Mouse (Mus musculus): ENCODE data around the gene Baiap2l1. TPM values are rescaled to one million over a fixed set of nuclear protein-coding genes. Genes with fewer than 3 reads are reported as not detected.
"Not testable (repeated sequence)": the region's sequence is repeated elsewhere in the genome, so short reads cannot be mapped to it uniquely, and the experiment has no call there.

Gene Baiap2l1
- polyA plus RNA-seq, 1 experiment = 7.3 TPM

GRCm38 (mm10) chr5:144351185-144351584 is 6.7 kb downstream of the Baiap2l1 start:
- DNase-seq (ENCODE audit: low spot score) = no peak

- no peak for DNase-seq (ENCODE audit: low spot score)
Observed at GRCm38 (mm10) chr5:144344592-144344991, 13.3 kb downstream of the Baiap2l1 start.

- no peak for DNase-seq (ENCODE audit: low spot score)
Observed at GRCm38 (mm10) chr5:144341085-144341484, 16.8 kb downstream of the Baiap2l1 start.

DNA sequence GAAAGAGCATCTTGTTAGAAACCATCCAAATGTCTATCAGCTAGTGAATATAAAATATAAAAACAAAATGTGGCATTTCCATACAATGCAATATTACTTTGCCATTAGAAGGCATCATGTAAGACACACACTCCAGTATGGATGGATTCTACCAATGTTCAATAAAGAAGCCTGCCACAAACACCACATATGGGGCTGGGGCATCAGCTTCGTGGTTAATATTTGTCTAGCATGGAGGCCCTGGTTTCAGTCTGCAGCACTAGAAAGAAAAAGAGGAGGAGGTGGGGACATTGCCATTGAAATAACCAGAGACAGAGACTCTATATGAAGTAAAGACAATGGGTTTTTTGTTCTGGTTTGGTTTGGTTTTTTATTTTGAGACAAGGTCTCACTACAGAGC is 19.1 kb downstream of the Baiap2l1 start:
- no peak for DNase-seq (ENCODE audit: low spot score)

GRCm38 (mm10) chr5:144335357-144335756 is 22.6 kb downstream of the Baiap2l1 start:
- DNase-seq (ENCODE audit: low spot score) = not testable (repeated sequence)

DNA sequence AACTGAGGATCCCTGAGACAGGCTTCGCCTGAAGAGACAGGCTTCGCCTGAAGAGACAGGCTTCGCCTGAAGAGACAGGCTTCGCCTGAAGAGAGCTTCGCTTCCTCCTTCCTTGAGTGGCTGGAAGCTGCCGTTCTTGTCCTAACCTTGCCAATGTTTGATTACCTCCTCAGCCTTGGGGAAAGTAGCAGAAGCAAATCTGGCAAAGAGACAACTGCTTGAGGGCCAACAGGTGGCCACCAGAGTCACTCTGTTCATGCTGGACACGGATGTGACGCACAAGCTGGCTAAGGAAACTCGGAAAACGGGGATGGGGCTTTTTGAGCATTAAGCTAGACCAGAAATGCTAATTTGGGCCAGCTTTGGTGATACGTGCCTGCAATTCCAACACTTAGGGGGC is 23.9 kb downstream of the Baiap2l1 start:
- no peak for DNase-seq (ENCODE audit: low spot score)

GRCm38 (mm10) chr5:144322717-144323116 is 35.2 kb downstream of the Baiap2l1 start:
- DNase-seq (ENCODE audit: low spot score) = no peak

DNA sequence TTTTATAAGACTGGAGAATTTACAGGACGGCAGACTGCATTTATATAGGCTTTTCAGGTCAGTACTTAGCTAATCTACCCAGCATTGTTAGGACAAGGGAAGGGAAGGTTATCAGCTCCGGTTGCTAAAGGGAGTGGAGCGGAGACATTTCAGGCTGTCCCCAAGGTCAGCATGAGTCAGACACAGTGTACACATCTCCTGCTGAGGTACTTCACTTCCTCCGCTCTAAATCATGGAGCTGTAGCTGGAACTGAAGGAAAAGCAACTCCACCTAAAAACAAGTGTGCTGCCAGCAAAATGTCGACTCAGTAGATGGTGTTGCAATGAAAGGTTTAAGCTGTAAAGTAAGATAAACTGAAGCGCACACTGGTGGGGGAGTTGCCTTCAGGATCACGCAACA is 36.2 kb downstream of the Baiap2l1 start:
- no peak for DNase-seq (ENCODE audit: low spot score)

DNA sequence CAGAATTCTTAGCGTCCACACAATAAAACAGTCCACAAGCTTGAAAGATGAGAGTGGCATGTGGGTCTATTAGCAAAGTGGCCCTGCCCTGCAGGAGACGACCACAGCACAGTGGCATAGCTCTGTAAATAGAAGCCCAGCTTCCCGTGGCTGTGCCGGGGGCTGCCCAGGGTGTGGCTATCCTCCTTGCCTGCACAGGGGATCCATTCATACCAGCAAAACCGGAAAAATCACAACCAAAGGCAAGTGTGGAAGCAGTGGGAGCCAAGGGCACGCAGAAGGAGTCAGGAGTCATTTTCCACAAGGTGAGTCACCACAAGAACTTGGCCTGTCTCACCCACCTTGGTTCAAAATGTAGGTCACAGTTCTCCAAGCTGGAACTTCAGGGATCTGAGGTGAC is 39.6 kb downstream of the Baiap2l1 start:
- peak; percentile 26 for DNase-seq (ENCODE audit: low spot score)

GRCm38 (mm10) chr5:144317426-144317825 is 40.5 kb downstream of the Baiap2l1 start:
- DNase-seq (ENCODE audit: low spot score) = no peak

- DNase-seq (ENCODE audit: low spot score) = no peak
Observed at GRCm38 (mm10) chr5:144316442-144316841, 41.5 kb downstream of the Baiap2l1 start.

- no peak for DNase-seq (ENCODE audit: low spot score)
Observed at GRCm38 (mm10) chr5:144314731-144315494, 43.0 kb downstream of the Baiap2l1 start.

DNA sequence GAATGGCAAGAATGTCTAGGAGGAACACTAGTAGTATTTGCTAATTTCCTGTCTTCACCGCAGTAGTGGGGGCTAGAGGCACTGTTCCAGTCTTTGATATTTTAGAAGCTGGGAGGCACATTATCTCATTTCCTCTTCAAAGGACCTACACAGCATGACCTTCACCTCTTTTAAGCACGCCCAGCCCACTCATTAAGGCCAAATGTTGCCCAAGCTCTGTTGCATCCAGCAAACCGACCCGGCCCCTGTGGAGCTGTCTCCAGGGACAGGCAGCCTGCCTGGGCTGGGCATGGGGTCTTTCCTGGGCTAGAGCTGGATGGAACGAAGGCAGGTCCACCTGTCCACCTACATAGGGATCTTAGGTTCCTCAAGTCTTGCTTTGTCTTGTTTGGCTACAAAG is 44.6 kb downstream of the Baiap2l1 start:
- no peak for DNase-seq (ENCODE audit: low spot score)

DNA sequence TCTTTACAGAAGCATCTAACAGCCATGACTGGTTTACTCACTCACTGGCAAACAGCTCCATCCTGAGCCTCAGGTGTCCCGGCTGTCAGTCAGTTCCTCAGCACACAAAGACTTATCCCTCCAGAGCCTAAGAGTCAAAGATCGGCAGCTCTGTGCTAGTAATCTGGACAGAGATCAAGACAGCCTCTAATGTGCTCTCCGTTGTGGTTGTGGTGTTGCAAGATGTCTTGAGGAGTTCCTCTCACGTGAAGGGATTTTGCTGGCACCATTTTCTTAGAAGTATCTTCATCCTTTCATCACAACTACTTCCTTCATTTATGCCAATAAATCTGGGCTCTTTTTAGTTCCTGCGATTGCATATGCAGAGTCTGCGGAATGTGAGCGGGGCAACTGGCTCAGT is 45.7 kb downstream of the Baiap2l1 start:
- no peak for DNase-seq (ENCODE audit: low spot score)

GRCm38 (mm10) chr5:144308929-144309328 is 49.0 kb downstream of the Baiap2l1 start:
- DNase-seq (ENCODE audit: low spot score) = no peak

- DNase-seq (ENCODE audit: low spot score) = no peak
Observed at GRCm38 (mm10) chr5:144303071-144303470, 54.8 kb downstream of the Baiap2l1 start.

- no peak for DNase-seq (ENCODE audit: low spot score)
Observed at GRCm38 (mm10) chr5:144296090-144296604, 61.8 kb downstream of the Baiap2l1 start.

DNA sequence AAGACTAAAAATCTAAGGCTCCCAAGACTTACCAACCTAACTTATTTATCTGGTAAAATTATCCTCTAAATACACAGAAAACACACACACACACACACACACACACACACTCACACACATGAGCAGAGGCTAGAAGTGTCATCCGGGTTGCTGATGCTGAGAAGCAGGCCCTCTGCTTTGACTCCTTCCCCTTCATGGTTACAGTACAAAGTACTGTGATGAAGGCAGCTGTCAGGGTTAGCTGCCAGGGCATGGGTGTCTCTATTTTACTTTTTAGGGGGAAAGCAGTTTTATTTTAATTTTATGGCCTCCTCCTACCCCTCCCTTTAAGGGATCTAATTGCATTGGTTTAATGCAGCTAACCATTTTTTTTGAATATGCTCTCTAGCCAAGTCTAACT is 62.6 kb downstream of the Baiap2l1 start:
- no peak for DNase-seq (ENCODE audit: low spot score)

DNA sequence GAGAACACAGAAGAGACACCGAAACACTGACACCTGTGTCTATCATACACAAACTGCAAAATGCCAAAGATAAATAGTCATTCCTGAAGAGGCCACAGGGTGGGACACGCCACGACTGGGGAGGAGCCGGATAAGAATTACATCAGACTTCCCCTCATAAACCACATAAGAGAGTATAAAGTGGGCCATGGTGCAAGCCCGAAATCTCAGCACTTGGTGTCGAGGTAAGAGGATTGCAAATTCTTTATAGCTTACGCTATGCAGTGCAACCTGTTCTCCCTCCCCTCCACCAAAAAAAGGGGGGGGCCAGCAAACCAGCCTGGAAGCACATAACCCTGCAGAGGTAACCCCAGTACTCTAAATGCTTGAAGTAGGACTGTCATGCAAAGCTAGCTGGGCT is 63.0 kb downstream of the Baiap2l1 start:
- DNase-seq (ENCODE audit: low spot score) = no peak

- DNase-seq (ENCODE audit: low spot score) = no peak
Observed at GRCm38 (mm10) chr5:144289769-144290440, 68.0 kb downstream of the Baiap2l1 start.

DNA sequence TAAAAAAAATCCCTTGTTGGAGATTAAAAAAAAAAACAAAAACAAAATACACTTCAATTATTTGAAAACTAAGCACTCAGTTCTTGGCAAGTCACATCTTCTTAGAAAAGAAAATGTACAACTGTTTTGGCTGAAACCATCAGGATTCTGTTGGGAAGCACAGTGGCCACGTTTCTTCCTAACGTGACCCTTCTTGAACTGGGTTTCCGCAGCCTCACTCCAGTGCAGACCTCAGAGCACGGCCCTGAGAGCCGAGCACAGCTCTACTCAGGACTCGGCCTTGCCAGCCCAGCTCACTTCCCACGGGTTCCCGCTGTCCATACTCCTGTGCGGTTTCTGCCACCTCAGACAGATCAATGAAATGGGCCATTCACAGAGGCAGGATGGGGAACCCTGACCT is 69.5 kb downstream of the Baiap2l1 start:
- no peak for DNase-seq (ENCODE audit: low spot score)

- DNase-seq (ENCODE audit: low spot score) = no peak
Observed at GRCm38 (mm10) chr5:144287267-144287820, 70.6 kb downstream of the Baiap2l1 start.
